Mouse (Mus musculus) limb, embryonic 10.5 days (tissue): ENCODE data around the gene Xxylt1. TPM values are rescaled to one million over a fixed set of nuclear protein-coding genes. Genes with fewer than 3 reads are reported as not detected.

ENCODE experiments used
- DNase-seq: peaks from one replicate; pipeline ENCODE4 v3.0.0-alpha.2; 2017; ENCODE audit warnings: low spot score
- H3K27ac ChIP-seq: fragments of 300-500 bp; sonication (generic); 2 replicates; pipeline ENCODE4 v1.5.1; 2016; ENCODE audit warnings: mild to moderate bottlenecking
- H3K27me3 ChIP-seq: fragments of 300-500 bp; sonication (generic); 2 replicates; pipeline ENCODE4 v1.6.1; 2016; ENCODE audit warnings: low read depth, mild to moderate bottlenecking; ENCODE audit not compliant: poor library complexity, severe bottlenecking
- H3K36me3 ChIP-seq: fragments of 300-500 bp; sonication (generic); 2 replicates; pipeline ENCODE4 v1.6.1; 2016; ENCODE audit warnings: mild to moderate bottlenecking, moderate library complexity
- H3K4me1 ChIP-seq: fragments of 300-500 bp; sonication (generic); 2 replicates; pipeline ENCODE4 v1.6.1; 2016
- H3K4me3 ChIP-seq: fragments of 300-500 bp; sonication (generic); 2 replicates; pipeline ENCODE4 v1.5.1; 2016; ENCODE audit warnings: mild to moderate bottlenecking, moderate library complexity
- H3K9me3 ChIP-seq: fragments of 300-500 bp; sonication (generic); replicated peaks from 2 replicates; pipeline ENCODE4 v1.6.1; 2016; ENCODE audit warnings: mild to moderate bottlenecking
- WGBS: fragments of 180-500 bp; shearing (Covaris S2); methylation state at CpG from one replicate; pipeline ENCODE4 v1.1.7; 2016; 5-methylcytosine and 5-hydroxymethylcytosine counted together
- polyA plus RNA-seq: library from polyadenylated mRNA; unstranded; fragments of >200 nt; fragmentation: Nextera tagmentation; extraction: Ambion mirVana; gene quantifications from 2 replicates; pipeline ENCODE4 v1.2.1, GENCODE M21; 2016

Xxylt1 gene
- polyA plus RNA-seq, 1 experiment from 2014 or later, result 16.6 TPM

DNA sequence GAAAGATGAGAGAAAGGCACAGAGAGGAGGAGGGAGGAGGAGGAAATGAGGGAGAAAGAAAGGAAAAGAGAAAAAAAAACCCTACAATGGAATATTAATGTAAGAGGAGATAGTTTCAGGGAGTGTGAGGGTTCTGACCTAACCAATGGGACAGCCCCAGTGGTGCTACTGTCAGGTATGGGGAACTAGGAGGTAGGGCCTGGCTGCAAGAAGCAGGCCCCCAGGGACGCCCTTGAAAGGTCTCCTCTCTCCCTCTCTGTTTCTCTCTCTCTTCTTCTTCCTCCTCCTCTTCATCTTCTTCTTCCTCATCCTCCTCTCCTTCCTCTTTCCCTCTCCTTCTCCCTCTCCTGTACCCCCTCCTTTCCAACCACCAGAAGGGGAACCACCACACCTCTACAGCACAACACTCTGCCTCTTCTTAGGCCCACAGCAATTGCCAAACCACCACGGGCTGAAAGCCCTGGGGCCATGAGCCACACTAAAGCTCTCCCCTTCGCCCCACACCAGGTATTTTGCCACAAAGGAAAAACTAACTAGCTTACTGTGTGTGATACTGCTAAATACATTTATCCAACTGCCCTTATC lies 6.8 kb downstream of the Xxylt1 start:
- DNase-seq, result no peak
- Histone ChIP-seq H3K9me3 (no peaks in the 10 kb centered on the region), H3K27me3 (no peaks in the 10 kb centered on the region), H3K36me3 (peaks cover 11% of the 10 kb centered on the region; the same call in 1 of the 2 replicates), H3K4me1 (peaks cover 23% of the 10 kb centered on the region), H3K4me3 (no peak overlapping the region), H3K27ac (no peak overlapping the region)
- WGBS, result 78% methylated on average over 3 of the region's 3 CpGs

- Histone ChIP-seq H3K4me1 (peaks cover 46% of the 10 kb centered on the region), H3K27me3 (no peaks in the 10 kb centered on the region), H3K36me3 (no peaks in the 10 kb centered on the region), H3K27ac (no peak overlapping the region), H3K9me3 (no peaks in the 10 kb centered on the region), H3K4me3 (no peak overlapping the region)
- 90% methylated on average over 6 of the region's 6 CpGs for WGBS
- no peak for DNase-seq
Observed at GRCm38 (mm10) chr16:31071731-31072130, 9.5 kb downstream of the Xxylt1 start.

- peak; percentile 97 for DNase-seq
- WGBS, result 8% methylated on average over 19 of the region's 21 CpGs
- Histone ChIP-seq H3K9me3 (no peaks in the 10 kb centered on the region), H3K4me1 (peaks cover 54% of the 10 kb centered on the region), H3K36me3 (no peaks in the 10 kb centered on the region), H3K4me3 (peak overlapping the region; percentile 22; the same call in 1 of the 2 replicates), H3K27me3 (no peaks in the 10 kb centered on the region), H3K27ac (peak overlapping the region; percentile 66)
Observed at GRCm38 (mm10) chr16:31070358-31071133, 10.7 kb downstream of the Xxylt1 start.

GRCm38 (mm10) chr16:31069211-31070166 lies 11.7 kb downstream of the Xxylt1 start:
- Histone ChIP-seq H3K9me3 (no peaks in the 10 kb centered on the region), H3K27ac (peak overlapping the region; percentile 66; the same call in 1 of the 2 replicates), H3K4me3 (no peak overlapping the region), H3K36me3 (no peaks in the 10 kb centered on the region), H3K27me3 (no peaks in the 10 kb centered on the region), H3K4me1 (peaks cover 54% of the 10 kb centered on the region)
- WGBS, result 77% methylated on average over 14 of the region's 14 CpGs
- DNase-seq, result no peak

DNA sequence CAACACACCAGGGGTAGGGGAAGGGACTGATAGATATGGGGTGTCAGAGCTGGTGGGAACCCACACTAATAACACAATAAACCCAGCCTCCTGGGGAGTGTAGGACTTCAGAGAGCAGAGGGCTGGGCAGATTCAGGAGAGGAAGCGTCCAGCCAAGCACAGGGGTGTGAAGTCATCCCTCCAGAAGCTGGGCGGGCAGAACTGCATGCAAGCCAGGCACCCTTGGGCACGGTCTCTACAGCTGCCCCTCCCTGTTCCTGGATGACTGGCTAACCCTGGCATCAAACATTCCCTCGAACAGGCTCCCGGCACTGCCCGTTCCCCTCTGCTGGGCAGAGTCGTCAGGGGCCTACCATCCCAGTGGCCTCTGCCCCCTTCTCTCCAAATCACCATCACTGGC lies 13.0 kb downstream of the Xxylt1 start:
- no peak for DNase-seq
- 74% methylated on average over 7 of the region's 7 CpGs for WGBS
- H3K27ac ChIP-seq, result peak overlapping the region; percentile 33; the same call in 1 of the 2 replicates
- 0 out of 2 replicates have a peak, but pooled peaks cover 3% of the 10 kb centered on the region for H3K36me3 ChIP-seq
- no peaks in the 10 kb centered on the region for H3K27me3 ChIP-seq
- peaks cover 58% of the 10 kb centered on the region for H3K4me1 ChIP-seq
- no peaks in the 10 kb centered on the region for H3K9me3 ChIP-seq
- H3K4me3 ChIP-seq, result no peak overlapping the region

- Histone ChIP-seq H3K27me3 (no peaks in the 10 kb centered on the region), H3K27ac (peak overlapping the region; percentile 19; the same call in 1 of the 2 replicates), H3K4me3 (no peak overlapping the region), H3K9me3 (no peaks in the 10 kb centered on the region), H3K36me3 (0 out of 2 replicates have a peak, but pooled peaks cover 3% of the 10 kb centered on the region), H3K4me1 (peaks cover 72% of the 10 kb centered on the region)
- DNase-seq, result no peak
- WGBS, result 67% methylated on average over 15 of the region's 15 CpGs
Observed at GRCm38 (mm10) chr16:31066344-31067098, 14.7 kb downstream of the Xxylt1 start.

DNA sequence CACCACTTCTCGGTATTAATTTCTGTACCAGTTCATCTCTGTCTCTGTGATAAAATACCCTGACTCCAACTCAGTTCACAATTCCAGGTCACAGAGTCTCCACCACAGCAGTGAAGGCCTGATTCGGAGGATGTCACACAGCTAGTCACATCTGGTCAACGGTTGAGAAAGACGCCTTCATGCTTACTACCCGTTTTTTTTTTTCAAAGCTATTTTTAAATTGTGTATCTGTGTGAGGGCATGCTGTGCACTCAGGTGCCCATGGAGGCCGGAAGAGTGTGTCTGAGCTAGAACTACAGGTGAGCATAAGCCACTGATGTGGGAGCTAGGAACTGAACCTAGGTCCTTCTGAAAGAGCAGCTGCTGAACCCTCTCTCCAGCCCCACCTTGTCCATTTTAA lies 16.4 kb downstream of the Xxylt1 start:
- Histone ChIP-seq H3K27ac (no peak overlapping the region), H3K4me3 (no peak overlapping the region), H3K36me3 (0 out of 2 replicates have a peak, but pooled peaks cover 3% of the 10 kb centered on the region), H3K4me1 (peaks cover 69% of the 10 kb centered on the region), H3K27me3 (no peaks in the 10 kb centered on the region), H3K9me3 (no peaks in the 10 kb centered on the region)
- WGBS, result 96% methylated on average over 6 of the region's 6 CpGs
- no peak for DNase-seq

GRCm38 (mm10) chr16:31062918-31063317 lies 18.3 kb downstream of the Xxylt1 start:
- Histone ChIP-seq H3K4me3 (no peak overlapping the region), H3K4me1 (peaks cover 70% of the 10 kb centered on the region), H3K27ac (no peak overlapping the region), H3K36me3 (0 out of 2 replicates have a peak, but pooled peaks cover 3% of the 10 kb centered on the region), H3K9me3 (no peaks in the 10 kb centered on the region), H3K27me3 (no peaks in the 10 kb centered on the region)
- WGBS, result 84% methylated on average over 3 of the region's 3 CpGs
- no peak for DNase-seq

DNA sequence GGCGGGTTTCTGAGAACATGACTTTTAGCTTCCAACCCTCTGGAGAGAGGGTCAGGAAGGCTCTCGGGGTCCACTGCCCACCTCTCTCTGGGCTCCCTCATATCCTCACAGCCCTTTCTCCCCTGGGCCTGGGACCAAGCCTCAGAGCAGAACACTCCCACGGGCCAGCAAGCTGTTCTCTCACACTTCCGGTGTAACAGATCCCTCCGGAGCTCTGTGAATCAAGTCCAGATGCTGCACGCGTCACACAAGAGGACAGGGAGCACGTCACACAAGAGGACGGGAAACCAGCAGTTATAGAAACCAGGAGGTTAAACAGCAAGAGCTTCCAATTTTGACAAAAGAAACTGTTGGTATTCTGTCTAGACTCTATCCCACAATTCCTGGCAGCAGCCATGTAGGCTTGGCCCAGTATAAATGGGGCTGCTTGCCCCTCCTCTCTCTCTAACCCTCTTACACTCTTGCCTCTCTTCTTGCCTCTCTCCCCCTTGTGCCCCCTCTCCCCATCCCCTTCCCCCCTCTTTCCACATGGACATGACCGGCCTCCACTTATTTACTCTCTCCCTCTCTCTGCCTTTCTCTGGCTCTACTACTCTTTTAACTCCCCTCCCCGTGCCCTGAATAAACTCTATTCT lies 19.9 kb downstream of the Xxylt1 start:
- DNase-seq, result peak; percentile 70
- no peaks in the 10 kb centered on the region for H3K9me3 ChIP-seq
- H3K36me3 ChIP-seq, result 0 out of 2 replicates have a peak, but pooled peaks cover 3% of the 10 kb centered on the region
- peak overlapping the region; percentile 82 for H3K27ac ChIP-seq
- H3K27me3 ChIP-seq, result no peaks in the 10 kb centered on the region
- H3K4me1 ChIP-seq, result peaks cover 61% of the 10 kb centered on the region
- H3K4me3 ChIP-seq, result peak overlapping the region; percentile 0; the same call in 1 of the 2 replicates
- 50% methylated on average over 11 of the region's 11 CpGs for WGBS

DNA sequence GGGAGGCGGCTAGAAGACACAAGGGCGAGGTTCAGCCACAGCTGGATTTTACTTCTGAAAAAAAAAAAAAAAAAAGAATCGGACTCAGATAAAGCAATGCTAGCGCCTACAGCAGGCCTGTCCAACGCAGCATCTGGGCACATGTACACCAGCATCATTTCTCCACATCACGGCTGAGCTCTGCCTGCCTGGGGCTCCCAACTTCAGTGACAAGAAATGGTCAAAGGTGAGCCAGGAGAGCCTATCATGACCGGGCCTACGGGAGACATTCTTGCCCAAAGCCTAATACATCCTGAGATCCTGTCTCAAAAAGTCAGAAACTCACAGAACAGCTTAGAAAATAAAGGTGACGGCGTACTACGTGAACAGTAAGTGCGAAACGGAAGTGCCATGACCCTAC lies 20.5 kb downstream of the Xxylt1 start:
- H3K4me1 ChIP-seq, result peaks cover 57% of the 10 kb centered on the region
- no peaks in the 10 kb centered on the region for H3K27me3 ChIP-seq
- 0 out of 2 replicates have a peak, but pooled peaks cover 3% of the 10 kb centered on the region for H3K36me3 ChIP-seq
- DNase-seq, result no peak
- peak overlapping the region; percentile 82 for H3K27ac ChIP-seq
- no peak overlapping the region for H3K4me3 ChIP-seq
- H3K9me3 ChIP-seq, result no peaks in the 10 kb centered on the region
- 92% methylated on average over 13 of the region's 13 CpGs for WGBS

DNA sequence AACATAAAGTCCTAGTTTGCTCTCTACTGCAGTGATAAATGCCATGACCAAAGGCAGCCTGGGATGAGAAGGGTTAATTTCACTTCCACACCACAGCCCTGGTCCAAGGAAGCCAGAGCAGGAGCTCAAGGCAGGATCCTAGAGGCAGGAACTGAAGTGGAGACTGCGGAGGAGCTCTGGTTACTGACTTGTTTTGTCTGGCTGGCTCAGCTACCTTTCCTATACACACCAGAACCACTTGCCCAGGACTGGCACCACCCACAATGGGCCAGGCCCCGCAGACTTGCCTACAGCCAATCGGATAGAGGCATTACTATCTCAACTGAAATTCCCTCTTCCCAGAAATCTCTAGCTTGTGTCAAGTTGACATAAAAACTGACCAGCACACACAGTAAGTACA lies 21.0 kb downstream of the Xxylt1 start:
- Histone ChIP-seq H3K27ac (no peak overlapping the region), H3K9me3 (no peaks in the 10 kb centered on the region), H3K36me3 (0 out of 2 replicates have a peak, but pooled peaks cover 3% of the 10 kb centered on the region), H3K27me3 (no peaks in the 10 kb centered on the region), H3K4me1 (peaks cover 57% of the 10 kb centered on the region), H3K4me3 (no peak overlapping the region)
- WGBS, result 96% methylated on average over 3 of the region's 3 CpGs
- no peak for DNase-seq
